Mouse (Mus musculus) hindbrain, embryonic 16.5 days (tissue): ENCODE measurements around the gene Mthfr. TPM values are rescaled to one million over a fixed set of nuclear protein-coding genes. Genes with fewer than 3 reads are reported as not detected.
A peak's percentile ranks its signal among the peaks of the same experiment; 100 is the strongest.

ENCODE experiments used
- ATAC-seq: fragments of 200-750 bp; cut with Nextera tagmentation; 2 replicates; pipeline ENCODE4 v1.8.0; 2017; ENCODE audit warnings: moderate TSS enrichment, moderate library complexity
- H3K27ac ChIP-seq: fragments of 300-500 bp; sonication (generic); 2 replicates; pipeline ENCODE4 v1.5.1; 2014; ENCODE audit warnings: low read depth, mild to moderate bottlenecking, control low read depth, low read length, moderate library complexity
- H3K27me3 ChIP-seq: fragments of 300-500 bp; sonication (generic); replicated peaks from 2 replicates; pipeline ENCODE4 v1.6.1; 2014; ENCODE audit warnings: low read length; ENCODE audit not compliant: control insufficient read depth, insufficient read depth
- H3K36me3 ChIP-seq: fragments of 300-500 bp; sonication (generic); 2 replicates; pipeline ENCODE4 v1.6.1; 2014; ENCODE audit warnings: mild to moderate bottlenecking, low read length, moderate library complexity, mixed read lengths; ENCODE audit not compliant: control insufficient read depth, insufficient read depth
- H3K4me1 ChIP-seq: fragments of 300-500 bp; sonication (generic); 2 replicates; pipeline ENCODE4 v1.6.1; 2014; ENCODE audit warnings: low read depth, low read length; ENCODE audit not compliant: control insufficient read depth, insufficient read depth
- H3K4me2 ChIP-seq: fragments of 300-500 bp; sonication (generic); 2 replicates; pipeline ENCODE4 v1.6.1; 2014; ENCODE audit warnings: mild to moderate bottlenecking, low read length, control low read depth, moderate library complexity
- H3K4me3 ChIP-seq: fragments of 300-500 bp; sonication (generic); 2 replicates; pipeline ENCODE4 v1.5.1; 2014; ENCODE audit warnings: mild to moderate bottlenecking, low read length, control low read depth, moderate library complexity
- H3K9ac ChIP-seq: fragments of 300-500 bp; sonication (generic); 2 replicates; pipeline ENCODE4 v1.6.1; 2014; ENCODE audit warnings: low read depth, mild to moderate bottlenecking, control low read depth, low read length, moderate library complexity
- H3K9me3 ChIP-seq: fragments of 300-500 bp; sonication (generic); 2 replicates; pipeline ENCODE4 v1.6.1; 2014; ENCODE audit warnings: mild to moderate bottlenecking, low read length, moderate library complexity; ENCODE audit not compliant: control insufficient read depth
- WGBS: fragments of 180-500 bp; shearing (Covaris S2); extraction: QIAGEN DNeasy Blood & Tissue Kit; methylation state at CpG from one replicate; pipeline ENCODE4 v1.1.7; 2014; 5-methylcytosine and 5-hydroxymethylcytosine counted together
- polyA plus RNA-seq: library from polyadenylated mRNA; unstranded; fragments of >200 nt; fragmentation: Nextera tagmentation; extraction: Ambion mirVana; gene quantifications from 2 replicates; pipeline ENCODE4 v1.2.1, GENCODE M21; 2015

Gene Mthfr
- polyA plus RNA-seq, 1 experiment from 2014 or later: 16.5 TPM

DNA sequence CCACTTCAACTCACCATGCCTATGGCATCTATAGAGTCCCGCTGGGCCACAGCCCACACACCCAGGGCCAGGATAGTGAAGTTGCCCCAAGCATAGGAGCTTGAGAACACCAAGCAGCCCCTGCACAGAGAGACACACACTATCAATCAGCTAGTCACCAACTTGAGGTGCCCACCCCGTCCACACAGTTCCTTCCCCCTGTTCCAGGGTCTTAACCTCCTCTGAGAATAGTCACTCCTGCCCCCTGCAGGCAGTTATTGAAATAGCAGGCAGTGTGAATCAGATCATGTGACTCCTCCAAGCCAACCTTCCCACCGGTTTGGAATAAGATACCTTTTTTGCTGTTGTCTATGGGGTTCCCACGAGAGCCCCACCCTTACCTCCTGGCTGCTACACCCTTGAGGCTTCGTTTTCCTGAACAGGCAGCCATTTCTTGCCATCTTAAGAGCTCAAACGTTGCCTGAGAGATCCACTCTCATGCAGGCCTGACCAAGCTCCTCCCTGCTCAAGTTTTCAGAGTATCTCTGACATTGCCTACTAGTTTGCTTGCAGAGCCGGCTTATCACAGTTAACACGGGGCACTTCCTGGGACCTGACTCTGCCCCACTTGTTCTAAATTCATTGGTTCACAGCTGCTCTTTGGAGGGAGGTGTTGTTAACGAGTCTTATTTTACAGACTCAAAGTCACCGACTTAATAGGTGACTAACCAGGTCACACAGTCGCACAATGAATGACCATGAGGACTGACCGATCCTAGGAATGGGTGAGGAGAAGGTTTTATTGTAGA lies 43.6 kb downstream of the Mthfr start:
- Histone ChIP-seq H3K4me1 (peaks cover 5% of the 10 kb centered on the region), H3K9ac (no peak overlapping the region), H3K4me3 (no peak overlapping the region), H3K9me3 (no peaks in the 10 kb centered on the region), H3K36me3 (no peaks in the 10 kb centered on the region), H3K27ac (no peak overlapping the region), H3K4me2 (no peak overlapping the region), H3K27me3 (no peaks in the 10 kb centered on the region)
- ATAC-seq: no peak
- 55% methylated on average over 12 of the region's 12 CpGs for WGBS

GRCm38 (mm10) chr4:148083176-148083899 lies 44.5 kb downstream of the Mthfr start:
- Histone ChIP-seq H3K36me3 (no peaks in the 10 kb centered on the region), H3K9me3 (no peaks in the 10 kb centered on the region), H3K9ac (no peak overlapping the region), H3K4me1 (peaks cover 12% of the 10 kb centered on the region), H3K27me3 (no peaks in the 10 kb centered on the region), H3K27ac (no peak overlapping the region), H3K4me3 (no peak overlapping the region), H3K4me2 (no peak overlapping the region)
- WGBS: 62% methylated on average over 21 of the region's 21 CpGs
- ATAC-seq: no peak

DNA sequence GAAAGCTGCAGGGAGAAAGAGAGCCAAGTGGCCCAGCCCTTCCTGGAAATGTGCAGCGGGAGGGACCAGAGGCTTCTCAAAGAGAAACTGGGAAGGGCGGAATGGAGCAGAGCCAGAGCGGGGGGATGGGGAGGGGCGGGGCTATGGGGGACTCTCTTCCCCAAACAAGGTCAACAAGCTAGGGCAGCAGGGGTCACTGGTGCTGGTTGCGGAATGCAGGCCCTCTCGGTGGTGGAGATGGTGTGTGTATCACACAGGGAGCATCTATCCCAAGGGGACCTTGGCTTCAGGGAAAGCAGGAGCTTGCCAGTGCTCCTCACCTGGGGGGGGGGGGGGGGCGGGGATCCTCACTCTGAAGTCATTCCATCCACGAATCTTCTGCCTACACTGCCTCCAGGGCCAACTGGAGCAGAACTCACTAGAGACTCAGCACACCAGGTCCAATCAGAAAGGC lies 45.4 kb downstream of the Mthfr start:
- Histone ChIP-seq H3K9me3 (no peaks in the 10 kb centered on the region), H3K4me1 (peaks cover 13% of the 10 kb centered on the region), H3K27me3 (no peaks in the 10 kb centered on the region), H3K4me3 (no peak overlapping the region), H3K27ac (no peak overlapping the region), H3K36me3 (no peaks in the 10 kb centered on the region), H3K9ac (no peak overlapping the region), H3K4me2 (no peak overlapping the region)
- 6% methylated on average over 6 of the region's 8 CpGs for WGBS
- no peak for ATAC-seq

DNA sequence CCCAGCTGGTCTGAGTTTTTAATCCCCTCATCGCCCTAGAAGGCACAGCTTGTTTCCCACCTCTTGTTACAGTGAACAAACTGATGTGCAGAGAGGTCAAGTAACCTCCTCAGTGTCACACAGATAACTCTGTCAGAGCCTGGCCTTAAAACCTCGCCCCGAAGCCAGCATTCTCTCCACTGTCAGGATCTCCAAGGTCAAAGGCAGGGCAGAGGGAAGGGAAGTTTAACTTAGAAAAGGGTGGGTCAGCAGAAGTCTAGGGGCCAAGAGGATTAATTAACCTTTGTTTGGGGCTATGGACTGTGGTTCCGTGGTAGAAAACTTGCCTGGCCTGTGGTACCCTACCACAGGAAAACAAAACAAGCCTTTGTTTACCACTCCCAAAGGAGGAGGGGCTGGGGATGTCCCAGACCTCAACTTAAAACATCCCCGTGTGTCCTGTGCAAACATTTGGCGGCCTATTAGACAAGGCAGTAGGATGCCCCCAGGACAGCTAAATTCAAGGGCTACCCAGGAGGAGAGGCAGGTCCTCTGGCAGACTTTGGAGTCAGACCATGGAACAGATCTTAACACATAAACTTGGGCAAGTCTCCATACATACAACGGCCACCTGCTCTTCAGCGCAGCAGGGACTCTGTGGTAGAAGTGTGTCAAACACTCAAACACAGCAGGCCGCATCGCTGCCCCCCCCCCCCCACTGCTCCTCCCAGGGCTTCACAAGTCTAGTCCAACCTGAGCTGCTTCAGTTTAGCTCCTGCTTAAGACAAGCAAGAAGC lies 46.4 kb downstream of the Mthfr start:
- H3K27ac ChIP-seq: no peak overlapping the region
- WGBS: 47% methylated on average over 8 of the region's 10 CpGs
- no peak overlapping the region for H3K4me2 ChIP-seq
- peaks cover 13% of the 10 kb centered on the region for H3K4me1 ChIP-seq
- H3K9me3 ChIP-seq: no peaks in the 10 kb centered on the region
- no peaks in the 10 kb centered on the region for H3K27me3 ChIP-seq
- H3K9ac ChIP-seq: no peak overlapping the region
- no peak for ATAC-seq
- H3K36me3 ChIP-seq: no peaks in the 10 kb centered on the region
- no peak overlapping the region for H3K4me3 ChIP-seq

GRCm38 (mm10) chr4:148085907-148086305 lies 47.0 kb downstream of the Mthfr start:
- WGBS: 73% methylated on average over 3 of the region's 3 CpGs
- Histone ChIP-seq H3K4me3 (no peak overlapping the region), H3K4me2 (no peak overlapping the region), H3K9ac (no peak overlapping the region), H3K27ac (no peak overlapping the region), H3K27me3 (no peaks in the 10 kb centered on the region), H3K36me3 (no peaks in the 10 kb centered on the region), H3K9me3 (no peaks in the 10 kb centered on the region), H3K4me1 (peaks cover 13% of the 10 kb centered on the region)
- ATAC-seq: no peak

- no peaks in the 10 kb centered on the region for H3K36me3 ChIP-seq
- ATAC-seq: no peak; the same call in 1 of the 2 replicates
- H3K27ac ChIP-seq: peak overlapping the region; percentile 55
- no peaks in the 10 kb centered on the region for H3K9me3 ChIP-seq
- peak overlapping the region; percentile 71 for H3K9ac ChIP-seq
- H3K4me2 ChIP-seq: peak overlapping the region; percentile 79
- WGBS: 3% methylated on average over 29 of the region's 30 CpGs
- H3K27me3 ChIP-seq: no peaks in the 10 kb centered on the region
- H3K4me1 ChIP-seq: peaks cover 13% of the 10 kb centered on the region
- peak overlapping the region; percentile 53 for H3K4me3 ChIP-seq
These were observed 48.4 kb downstream of the Mthfr start for GRCm38 (mm10) chr4:148087091-148087906.

DNA sequence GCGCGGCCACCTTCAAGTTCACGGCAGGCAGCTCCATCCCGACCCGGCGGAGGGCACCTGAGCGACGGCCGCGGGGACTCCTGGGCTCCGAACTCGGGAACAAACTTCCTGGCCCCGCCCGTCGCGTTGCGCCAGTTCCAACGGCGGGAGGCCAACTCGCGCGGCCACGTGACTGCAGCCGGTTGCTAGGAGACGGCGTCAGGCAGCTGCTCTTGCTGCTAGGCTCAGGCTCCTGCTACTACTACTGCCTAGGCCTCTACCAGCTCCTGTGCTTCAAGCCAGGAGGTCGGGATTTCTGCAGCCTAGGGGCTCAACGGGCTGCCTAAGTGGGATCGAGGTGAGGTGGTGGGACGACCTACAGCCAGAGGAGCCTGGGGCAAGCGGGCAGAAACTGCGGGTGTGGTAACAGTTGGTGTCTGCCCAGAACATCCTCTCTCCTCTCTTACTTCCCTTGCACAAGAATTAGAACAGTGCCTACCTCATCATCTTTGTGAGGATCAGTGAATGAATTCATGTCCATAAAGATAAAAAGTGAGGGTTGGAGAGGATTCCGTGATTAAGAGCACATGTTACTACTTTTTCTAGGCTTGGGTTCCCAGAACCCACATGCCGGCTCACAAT lies 49.1 kb downstream of the Mthfr start, which contains the start of gene Agtrap:
TSS of gene Agtrap (minus strand) at position 125 of the 621 bp plus-strand sequence.
- ATAC-seq: peak; percentile 93
- Histone ChIP-seq H3K27me3 (no peaks in the 10 kb centered on the region), H3K36me3 (no peaks in the 10 kb centered on the region), H3K4me3 (peak within 1 kb of the TSS; percentile 53), H3K9me3 (no peaks in the 10 kb centered on the region), H3K4me1 (peaks cover 13% of the 10 kb centered on the region), H3K9ac (peak within 1 kb of the TSS; percentile 71), H3K4me2 (peak within 1 kb of the TSS; percentile 79), H3K27ac (peak within 1 kb of the TSS; percentile 76)
- WGBS: 4% methylated on average over 34 of the region's 34 CpGs

DNA sequence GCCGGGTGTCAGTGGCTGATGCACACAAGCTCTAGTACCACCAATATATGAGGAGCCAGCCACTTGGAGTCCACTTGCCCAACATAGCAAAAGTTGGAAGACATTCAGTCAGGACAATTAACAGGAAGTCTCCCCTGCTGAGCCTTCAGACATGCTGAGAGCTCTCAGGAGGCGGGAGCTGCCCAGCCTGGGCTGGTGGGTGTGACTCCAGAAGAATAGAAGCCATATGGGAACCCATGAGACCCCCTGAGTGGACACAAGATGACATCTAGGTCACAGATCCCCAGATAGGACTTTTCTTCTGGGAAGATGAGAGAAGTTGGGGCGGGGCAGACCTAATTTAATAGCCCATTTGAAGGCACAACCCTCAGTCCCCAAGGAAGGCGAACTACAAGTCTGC lies 50.3 kb downstream of the Mthfr start:
- WGBS: 52% methylated on average over 4 of the region's 4 CpGs
- H3K4me3 ChIP-seq: no peak overlapping the region
- no peak overlapping the region for H3K4me2 ChIP-seq
- peaks cover 13% of the 10 kb centered on the region for H3K4me1 ChIP-seq
- no peak for ATAC-seq
- no peak overlapping the region for H3K27ac ChIP-seq
- H3K36me3 ChIP-seq: no peaks in the 10 kb centered on the region
- no peak overlapping the region for H3K9ac ChIP-seq
- no peaks in the 10 kb centered on the region for H3K9me3 ChIP-seq
- H3K27me3 ChIP-seq: no peaks in the 10 kb centered on the region
